Mouse (Mus musculus) midbrain, embryonic 13.5 days (tissue): ENCODE data around the gene Wfs1. TPM values are rescaled to one million over a fixed set of nuclear protein-coding genes. Genes with fewer than 3 reads are reported as not detected.

Experiments used
- ATAC-seq: fragments of 200-750 bp; cut with Nextera tagmentation; 2 replicates; pipeline ENCODE4 v1.8.0; 2017; ENCODE audit warnings: mild to moderate bottlenecking, moderate TSS enrichment, moderate library complexity
- H3K27ac ChIP-seq: fragments of 300-500 bp; sonication (generic); 2 replicates; pipeline ENCODE4 v1.5.1; 2015; ENCODE audit warnings: inconsistent platforms, mild to moderate bottlenecking, moderate library complexity
- H3K27me3 ChIP-seq: fragments of 300-500 bp; sonication (generic); 2 replicates; pipeline ENCODE4 v1.6.1; 2015; ENCODE audit warnings: mild to moderate bottlenecking, inconsistent platforms
- H3K36me3 ChIP-seq: fragments of 300-500 bp; sonication (generic); 2 replicates; pipeline ENCODE4 v1.6.1; 2015; ENCODE audit warnings: mild to moderate bottlenecking, inconsistent platforms
- H3K4me1 ChIP-seq: fragments of 300-500 bp; sonication (generic); replicated peaks from 2 replicates; pipeline ENCODE4 v1.6.1; 2015; ENCODE audit warnings: inconsistent platforms
- H3K4me2 ChIP-seq: fragments of 300-500 bp; sonication (generic); replicated peaks from 2 replicates; pipeline ENCODE4 v1.6.1; 2015; ENCODE audit warnings: moderate library complexity, mild to moderate bottlenecking, inconsistent platforms
- H3K4me3 ChIP-seq: fragments of 300-500 bp; sonication (generic); replicated peaks from 2 replicates; pipeline ENCODE4 v1.5.1; 2015; ENCODE audit warnings: mild to moderate bottlenecking, inconsistent platforms
- H3K9ac ChIP-seq: fragments of 300-500 bp; sonication (generic); replicated peaks from 2 replicates; pipeline ENCODE4 v1.6.1; 2015; ENCODE audit warnings: mild to moderate bottlenecking, inconsistent platforms
- H3K9me3 ChIP-seq: fragments of 300-500 bp; sonication (generic); 2 replicates; pipeline ENCODE4 v1.6.1; 2016; ENCODE audit warnings: mild to moderate bottlenecking, inconsistent platforms
- WGBS: fragments of 180-500 bp; shearing (Covaris S2); methylation state at CpG from one replicate; pipeline ENCODE4 v1.1.7; 2015; 5-methylcytosine and 5-hydroxymethylcytosine counted together
- polyA plus RNA-seq: library from polyadenylated mRNA; unstranded; fragments of >200 nt; fragmentation: Nextera tagmentation; extraction: Ambion mirVana; gene quantifications from 2 replicates; pipeline ENCODE4 v1.2.1, GENCODE M21; 2015

The Wfs1 gene
- polyA plus RNA-seq: 6.3 and 6.5 TPM in 2 replicates

- H3K4me3 ChIP-seq: peak within 1 kb of the TSS; percentile 57
- no peak within 1 kb of the TSS for H3K27ac ChIP-seq
- peak within 1 kb of the TSS; percentile 97 for H3K4me2 ChIP-seq
- H3K4me1 ChIP-seq: peaks cover 20% of the 10 kb centered on the region
- no peaks in the 10 kb centered on the region for H3K36me3 ChIP-seq
- peaks cover 10% of the 10 kb centered on the region; the same call in 1 of the 2 replicates for H3K27me3 ChIP-seq
- peak; percentile 98 for ATAC-seq
- peak within 1 kb of the TSS; percentile 69 for H3K9ac ChIP-seq
- WGBS: under 1% methylated on average over 60 of the region's 60 CpGs
- no peaks in the 10 kb centered on the region; the same call in 1 of the 2 replicates for H3K9me3 ChIP-seq
Measured at GRCm38 (mm10) chr5:36988781-36989624, at the start of gene Wfs1. Wfs1 (minus strand) TSS chr5:36989205.

GRCm38 (mm10) chr5:37036884-37037283 is 47.9 kb upstream of the Wfs1 start:
- Histone ChIP-seq H3K27ac (no peak overlapping the region), H3K4me3 (no peak overlapping the region), H3K4me1 (no peaks in the 10 kb centered on the region), H3K4me2 (no peak overlapping the region), H3K27me3 (peaks cover 5% of the 10 kb centered on the region; the same call in 1 of the 2 replicates), H3K36me3 (no peaks in the 10 kb centered on the region), H3K9me3 (no peaks in the 10 kb centered on the region), H3K9ac (no peak overlapping the region)
- no peak for ATAC-seq
- WGBS: 67% methylated on average over 3 of the region's 3 CpGs

- Histone ChIP-seq H3K4me1 (no peaks in the 10 kb centered on the region), H3K9ac (no peak overlapping the region), H3K36me3 (no peaks in the 10 kb centered on the region), H3K9me3 (no peaks in the 10 kb centered on the region), H3K4me2 (no peak overlapping the region), H3K27me3 (peaks cover 15% of the 10 kb centered on the region), H3K4me3 (no peak overlapping the region), H3K27ac (no peak overlapping the region)
- WGBS: 81% methylated on average over 6 of the region's 6 CpGs
- ATAC-seq: no peak
Measured at GRCm38 (mm10) chr5:37035896-37036295, 46.9 kb upstream of the Wfs1 start.

GRCm38 (mm10) chr5:37035192-37035591 is 46.2 kb upstream of the Wfs1 start:
- H3K4me1 ChIP-seq: peaks cover 6% of the 10 kb centered on the region
- 0 out of 2 replicates have a peak, but pooled peaks have one; percentile 6 for ATAC-seq
- H3K9ac ChIP-seq: no peak overlapping the region
- no peak overlapping the region for H3K27ac ChIP-seq
- 64% methylated on average over 6 of the region's 6 CpGs for WGBS
- H3K4me2 ChIP-seq: no peak overlapping the region
- no peak overlapping the region for H3K4me3 ChIP-seq
- peaks cover 22% of the 10 kb centered on the region for H3K27me3 ChIP-seq
- H3K9me3 ChIP-seq: no peaks in the 10 kb centered on the region
- H3K36me3 ChIP-seq: no peaks in the 10 kb centered on the region

- peaks cover 26% of the 10 kb centered on the region for H3K4me1 ChIP-seq
- H3K27me3 ChIP-seq: peaks cover 56% of the 10 kb centered on the region
- no peaks in the 10 kb centered on the region for H3K36me3 ChIP-seq
- no peak overlapping the region for H3K4me2 ChIP-seq
- no peak for ATAC-seq
- H3K27ac ChIP-seq: no peak overlapping the region
- H3K9ac ChIP-seq: no peak overlapping the region
- WGBS: 58% methylated on average over 9 of the region's 9 CpGs
- H3K9me3 ChIP-seq: no peaks in the 10 kb centered on the region
- no peak overlapping the region for H3K4me3 ChIP-seq
Measured at GRCm38 (mm10) chr5:37030753-37031152, 41.7 kb upstream of the Wfs1 start.

- no peaks in the 10 kb centered on the region for H3K9me3 ChIP-seq
- peak overlapping the region; percentile 74; the same call in 1 of the 2 replicates for H3K27ac ChIP-seq
- H3K9ac ChIP-seq: peak overlapping the region; percentile 84
- WGBS: 1% methylated on average over 17 of the region's 17 CpGs
- peak overlapping the region; percentile 96 for H3K4me2 ChIP-seq
- H3K27me3 ChIP-seq: peaks cover 62% of the 10 kb centered on the region
- peak overlapping the region; percentile 75 for H3K4me3 ChIP-seq
- H3K4me1 ChIP-seq: peaks cover 26% of the 10 kb centered on the region
- ATAC-seq: peak; percentile 1; the same call in 1 of the 2 replicates
- H3K36me3 ChIP-seq: no peaks in the 10 kb centered on the region
Measured at GRCm38 (mm10) chr5:37029326-37029905, 40.4 kb upstream of the Wfs1 start.

- Histone ChIP-seq H3K27me3 (peaks cover 69% of the 10 kb centered on the region), H3K9ac (peak overlapping the region; percentile 84), H3K9me3 (no peaks in the 10 kb centered on the region), H3K27ac (peak overlapping the region; percentile 74), H3K4me2 (peak overlapping the region; percentile 96), H3K36me3 (no peaks in the 10 kb centered on the region), H3K4me1 (peaks cover 26% of the 10 kb centered on the region), H3K4me3 (peak overlapping the region; percentile 75)
- WGBS: under 1% methylated on average over 64 of the region's 72 CpGs
- peak; percentile 87 for ATAC-seq
Measured at GRCm38 (mm10) chr5:37028486-37029311, 39.7 kb upstream of the Wfs1 start.

- Histone ChIP-seq H3K4me3 (peak overlapping the region; percentile 75), H3K9ac (peak overlapping the region; percentile 84), H3K27ac (peak overlapping the region; percentile 74), H3K4me2 (peak overlapping the region; percentile 96), H3K9me3 (no peaks in the 10 kb centered on the region), H3K27me3 (peaks cover 70% of the 10 kb centered on the region), H3K4me1 (peaks cover 26% of the 10 kb centered on the region), H3K36me3 (no peaks in the 10 kb centered on the region)
- ATAC-seq: peak; percentile 88
- under 1% methylated on average over 37 of the region's 37 CpGs for WGBS
Measured at GRCm38 (mm10) chr5:37028104-37028485, 39.1 kb upstream of the Wfs1 start.

- Histone ChIP-seq H3K4me2 (peak overlapping the region; percentile 96), H3K36me3 (no peaks in the 10 kb centered on the region), H3K9me3 (no peaks in the 10 kb centered on the region), H3K9ac (peak overlapping the region; percentile 84), H3K27me3 (peaks cover 70% of the 10 kb centered on the region), H3K4me3 (peak overlapping the region; percentile 75), H3K4me1 (peaks cover 26% of the 10 kb centered on the region), H3K27ac (0 out of 2 replicates have a peak overlapping the region, but pooled peaks have one; percentile 19)
- peak; percentile 39; the same call in 1 of the 2 replicates for ATAC-seq
- 11% methylated on average over 13 of the region's 13 CpGs for WGBS
Measured at GRCm38 (mm10) chr5:37027701-37028100, 38.7 kb upstream of the Wfs1 start.

- H3K36me3 ChIP-seq: no peaks in the 10 kb centered on the region
- H3K4me1 ChIP-seq: 0 out of 2 replicates have a peak, but pooled peaks cover 6% of the 10 kb centered on the region
- ATAC-seq: no peak
- no peak overlapping the region for H3K9ac ChIP-seq
- H3K4me3 ChIP-seq: no peak overlapping the region
- no peak overlapping the region for H3K4me2 ChIP-seq
- H3K27me3 ChIP-seq: peaks cover 18% of the 10 kb centered on the region
- 79% methylated on average over 3 of the region's 3 CpGs for WGBS
- H3K27ac ChIP-seq: no peak overlapping the region
- H3K9me3 ChIP-seq: no peaks in the 10 kb centered on the region
Measured at GRCm38 (mm10) chr5:37017222-37017621, 28.2 kb upstream of the Wfs1 start.

GRCm38 (mm10) chr5:37015612-37016310 is 26.8 kb upstream of the Wfs1 start:
- 8% methylated on average over 27 of the region's 27 CpGs for WGBS
- no peaks in the 10 kb centered on the region for H3K9me3 ChIP-seq
- ATAC-seq: peak; percentile 58; the same call in 1 of the 2 replicates
- H3K36me3 ChIP-seq: no peaks in the 10 kb centered on the region
- no peak overlapping the region for H3K27ac ChIP-seq
- peak overlapping the region; percentile 47 for H3K4me2 ChIP-seq
- 0 out of 2 replicates have a peak, but pooled peaks cover 6% of the 10 kb centered on the region for H3K4me1 ChIP-seq
- peak overlapping the region; percentile 21 for H3K4me3 ChIP-seq
- H3K9ac ChIP-seq: 0 out of 2 replicates have a peak overlapping the region, but pooled peaks have one; percentile 11
- peaks cover 18% of the 10 kb centered on the region for H3K27me3 ChIP-seq
